Mouse (Mus musculus) urinary bladder, postnatal 14 days (tissue): ENCODE data around the gene Fmo5.
A peak's percentile ranks its signal among the peaks of the same experiment; 100 is the strongest.

Experiments
- DNase-seq: peaks from one replicate; pipeline ENCODE4 v3.0.0; 2021; ENCODE audit warnings: low spot score

Fmo5 gene

GRCm38 (mm10) chr3:97631258-97631860, 2.8 kb downstream of the Fmo5 start:
- DNase-seq: no peak

DNA sequence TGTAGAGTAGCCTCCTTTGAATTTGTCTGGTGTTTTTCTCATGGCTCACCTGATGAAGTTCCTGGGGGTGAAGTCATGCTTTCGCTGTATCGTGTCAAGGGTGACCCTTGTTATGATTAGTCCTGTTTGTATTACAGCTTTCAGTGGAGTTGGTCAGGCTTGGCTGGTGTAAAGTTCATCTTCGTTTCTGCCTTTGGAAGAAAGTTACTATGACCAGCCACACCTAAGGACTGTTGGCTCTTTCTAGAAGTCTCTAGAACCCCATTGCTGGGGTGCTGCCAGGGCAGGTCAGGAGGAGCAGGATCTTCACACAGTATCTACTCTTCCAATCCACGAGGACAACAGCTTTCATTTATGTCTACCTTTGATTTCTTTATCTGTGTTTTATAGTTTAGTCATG, 4.9 kb downstream of the Fmo5 start:
- DNase-seq: no peak

DNA sequence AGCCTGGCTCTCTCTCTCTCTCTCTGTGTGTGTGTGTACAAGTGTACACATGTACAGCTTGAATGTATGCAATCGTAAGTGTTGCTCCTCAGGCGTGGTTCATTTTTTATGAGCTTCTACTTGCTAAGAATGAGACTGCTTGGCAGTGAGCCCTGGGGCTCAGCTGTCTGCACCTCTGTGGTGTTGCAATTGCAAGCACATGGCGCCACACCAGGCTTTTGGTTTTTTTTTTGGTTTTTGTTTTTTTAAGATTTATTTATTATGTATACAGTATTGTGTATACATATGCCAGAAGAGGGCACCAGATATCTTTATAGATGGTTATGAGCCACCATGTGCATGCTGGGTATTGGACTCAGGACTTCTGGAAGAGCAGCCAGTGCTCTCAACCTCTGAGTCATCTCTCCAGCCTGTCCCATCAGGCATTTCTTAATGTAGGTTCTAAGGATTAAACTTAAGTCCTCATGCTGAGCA, 5.7 kb downstream of the Fmo5 start:
- peak; percentile 87 for DNase-seq

- DNase-seq: no peak
These were observed 12.8 kb downstream of the Fmo5 start for GRCm38 (mm10) chr3:97641396-97641795.

- DNase-seq: no peak
These were observed 13.4 kb downstream of the Fmo5 start for GRCm38 (mm10) chr3:97642001-97642400.

DNA sequence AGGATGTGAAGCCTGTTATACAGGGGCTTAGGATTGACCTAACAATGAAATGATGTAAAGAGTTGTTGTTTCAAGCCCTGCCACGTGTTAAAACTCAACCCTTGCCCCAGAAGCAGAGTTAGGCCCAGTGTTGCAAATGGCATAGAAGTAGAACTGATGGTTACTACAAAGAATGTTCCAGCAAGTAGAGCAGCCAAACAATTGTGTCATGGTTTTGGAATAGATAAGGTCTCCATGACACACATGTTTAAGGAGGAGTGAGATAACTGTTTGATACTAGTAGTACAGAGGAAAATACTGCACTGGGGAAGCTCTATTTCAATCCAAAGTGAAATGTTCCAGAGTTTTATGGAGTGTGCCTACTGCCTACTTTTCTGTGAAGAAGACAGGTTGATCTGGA, 19.9 kb downstream of the Fmo5 start:
- DNase-seq: no peak

DNA sequence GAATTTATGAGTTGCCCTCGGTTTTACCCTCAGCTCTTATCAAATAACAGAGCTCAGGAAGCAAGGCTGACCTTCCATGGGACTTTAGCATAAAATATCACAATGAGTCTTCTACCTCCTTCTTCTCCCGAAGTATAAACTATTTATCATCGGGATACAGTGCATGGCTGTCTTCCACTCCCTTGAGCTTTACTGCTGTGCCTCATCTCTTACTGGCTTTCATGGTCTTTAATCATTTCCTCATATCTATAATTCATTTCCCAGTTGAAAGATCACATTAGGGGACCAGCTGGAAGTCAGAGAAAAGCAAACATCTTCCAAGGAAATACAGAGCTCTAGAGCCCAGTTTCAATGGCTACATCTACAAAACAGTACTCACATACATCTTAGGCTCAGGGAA, 20.4 kb downstream of the Fmo5 start:
- no peak for DNase-seq

- DNase-seq: no peak
These were observed 20.9 kb downstream of the Fmo5 start for GRCm38 (mm10) chr3:97649469-97649868.

- no peak for DNase-seq
These were observed 23.0 kb downstream of the Fmo5 start for GRCm38 (mm10) chr3:97651604-97652003.

GRCm38 (mm10) chr3:97653781-97654180, 25.2 kb downstream of the Fmo5 start:
- DNase-seq: no peak

DNA sequence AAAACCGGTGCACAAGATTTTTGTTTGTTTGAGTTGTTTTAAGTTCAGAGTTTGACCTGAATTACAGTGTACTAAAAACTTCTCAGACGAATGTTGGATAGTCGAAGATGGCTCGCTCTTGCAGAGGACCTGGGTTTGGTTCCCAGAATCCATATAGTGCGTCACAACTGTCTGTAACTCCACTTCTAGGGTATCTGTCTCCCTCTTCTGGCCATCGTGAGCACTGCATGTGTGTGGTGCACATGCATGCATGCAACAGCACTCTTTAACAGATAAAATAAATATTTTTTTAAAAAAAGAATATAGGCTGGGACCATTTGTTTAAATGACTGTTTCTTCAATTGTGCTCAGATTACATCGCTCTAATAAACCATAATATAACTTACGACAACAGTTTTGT, 26.3 kb downstream of the Fmo5 start:
- DNase-seq: peak; percentile 58

- DNase-seq: peak; percentile 99
These were observed 29.2 kb downstream of the Fmo5 start, which contains the start of gene Prkab2 for GRCm38 (mm10) chr3:97657655-97658411. TSS of gene Prkab2 (plus strand) at chr3:97658193.

DNA sequence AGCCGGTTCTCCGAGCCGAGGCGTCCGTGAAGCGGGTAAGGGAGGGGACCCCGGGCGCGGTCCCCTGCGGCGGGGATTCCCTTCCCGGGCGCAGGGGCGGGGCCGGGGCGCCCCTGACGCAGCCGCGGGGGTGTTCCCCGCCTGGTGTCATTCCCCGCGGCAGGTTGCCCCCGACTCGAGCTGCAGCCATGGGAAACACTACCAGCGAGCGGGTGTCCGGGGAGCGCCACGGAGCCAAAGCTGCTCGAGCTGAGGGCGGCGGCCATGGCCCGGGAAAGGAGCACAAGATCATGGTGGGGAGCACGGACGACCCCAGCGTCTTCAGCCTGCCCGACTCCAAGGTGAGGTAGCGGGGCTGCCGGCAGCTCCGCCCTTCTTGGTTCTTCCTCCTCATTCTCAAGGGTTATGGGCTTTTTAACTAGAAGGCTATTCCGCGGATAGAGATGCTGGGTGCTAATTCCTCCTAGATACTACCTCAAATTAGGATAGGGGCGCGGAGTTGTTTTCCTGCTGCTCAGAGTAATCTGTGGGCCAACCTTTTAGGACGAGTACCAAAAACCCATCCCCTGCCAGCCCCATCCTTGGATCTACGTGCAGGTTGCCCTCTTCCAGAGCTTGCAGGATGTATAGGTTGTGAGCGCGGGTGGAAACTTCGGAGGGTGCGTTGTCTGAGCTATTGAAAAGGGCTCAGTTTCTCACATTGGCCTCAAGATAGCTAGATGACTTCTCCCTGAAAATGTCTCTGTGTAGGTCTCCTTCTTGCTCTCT, 30.0 kb downstream of the Fmo5 start:
- DNase-seq: no peak

GRCm38 (mm10) chr3:97659746-97660145, 31.1 kb downstream of the Fmo5 start:
- peak; percentile 24 for DNase-seq

DNA sequence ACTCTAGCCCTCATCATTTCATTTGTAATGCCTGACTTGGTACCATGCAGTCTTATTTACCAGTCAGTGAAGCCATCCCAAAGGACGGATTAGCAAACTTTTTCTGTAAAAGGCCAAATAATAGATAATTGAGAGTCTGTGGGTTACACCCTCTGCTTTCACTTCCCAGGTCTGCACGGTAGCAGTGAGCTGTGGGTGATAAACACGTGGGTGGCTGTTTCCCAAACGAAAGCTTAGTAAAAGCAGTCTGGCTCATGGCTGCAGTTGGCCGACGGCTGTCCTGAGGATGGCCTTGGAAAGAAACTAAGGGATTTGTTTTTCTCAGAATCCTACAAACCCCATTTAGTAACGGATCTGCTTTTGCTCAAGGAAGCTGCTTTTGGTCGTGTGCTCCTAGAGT, 32.6 kb downstream of the Fmo5 start:
- DNase-seq: no peak

GRCm38 (mm10) chr3:97665525-97665924, 36.9 kb downstream of the Fmo5 start:
- DNase-seq: no peak

- no peak for DNase-seq
These were observed 37.5 kb downstream of the Fmo5 start for GRCm38 (mm10) chr3:97666154-97666553.

DNA sequence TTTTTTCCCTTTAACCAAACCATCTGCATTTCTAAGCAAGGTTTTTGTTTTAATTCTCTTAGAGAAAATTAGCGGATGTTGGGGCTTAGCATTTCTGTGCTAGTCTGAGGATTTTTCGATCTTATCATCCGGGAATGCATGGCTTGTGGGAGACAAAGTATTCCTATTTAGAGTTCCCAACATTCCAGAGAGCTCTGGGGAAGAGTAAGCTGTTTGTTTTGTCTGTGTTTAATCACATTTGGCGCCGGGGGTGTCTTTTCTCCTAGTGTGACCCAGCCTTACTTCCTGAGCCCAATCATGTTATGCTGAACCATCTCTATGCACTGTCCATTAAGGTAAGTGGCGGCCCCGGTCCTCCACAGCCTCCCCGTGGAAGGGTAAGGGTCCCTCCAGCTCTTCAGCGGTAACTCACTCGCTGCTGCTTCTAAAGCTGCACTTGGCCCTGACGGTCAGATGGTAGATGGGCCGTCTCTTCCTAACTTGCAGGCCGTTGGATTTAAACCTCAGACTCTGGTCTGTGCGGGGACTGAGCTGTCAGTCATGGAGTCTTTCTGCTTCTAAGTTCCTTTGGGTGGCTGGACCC, 38.6 kb downstream of the Fmo5 start:
- DNase-seq: no peak

DNA sequence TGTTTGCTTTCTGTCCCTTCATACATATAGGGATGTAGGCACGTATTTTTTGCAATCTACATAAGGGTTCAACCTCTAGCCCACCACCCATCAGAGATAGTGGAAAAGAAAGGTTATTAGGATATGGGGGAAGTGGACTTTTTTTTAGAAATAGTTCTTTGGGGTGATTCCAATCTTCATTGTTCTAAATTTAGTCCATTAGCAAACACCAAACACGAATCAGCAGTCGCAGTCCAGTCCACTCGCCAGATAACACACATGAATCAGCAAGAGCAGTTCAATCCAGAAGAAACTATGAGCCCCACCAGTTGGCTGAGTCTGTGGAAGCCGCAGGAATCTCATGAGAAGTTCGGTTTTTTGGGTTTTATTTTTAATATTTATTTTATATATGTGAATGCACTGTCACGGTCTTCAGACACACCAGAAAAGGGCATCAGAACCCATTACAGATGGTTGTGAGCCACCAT, 46.1 kb downstream of the Fmo5 start, which contains the start of gene Gm17651:
Gene Gm17651 (minus strand): TSS at position 51 of the 467 bp plus-strand sequence.
- no peak for DNase-seq

GRCm38 (mm10) chr3:97676126-97676525, 47.5 kb downstream of the Fmo5 start:
- no peak for DNase-seq

GRCm38 (mm10) chr3:97678416-97678815, 49.8 kb downstream of the Fmo5 start:
- DNase-seq: no peak

- DNase-seq: peak; percentile 80
These were observed 52.2 kb downstream of the Fmo5 start for GRCm38 (mm10) chr3:97680631-97681320.
